Mouse (Mus musculus) layer of hippocampus, adult 2 months (tissue): Measurements from ENCODE around the gene Gm3752. TPM values are rescaled to one million over a fixed set of nuclear protein-coding genes. Genes with fewer than 3 reads are reported as not detected.
"Not testable (repeated sequence)": the region's sequence is repeated elsewhere in the genome, so short reads cannot be mapped to it uniquely, and the experiment has no call there.

Experiments used
- DNase-seq, 2 experiments: peaks; one replicate each; pipeline ENCODE4 v3.0.0; 2022; ENCODE audit warnings: low spot score in 2 of 2
- H3K27ac ChIP-seq: fragments of 200-600 bp; 2 replicates; pipeline ENCODE4 v1.8.1; 2022
- H3K4me3 ChIP-seq: fragments of 200-600 bp; 2 replicates; pipeline ENCODE4 v1.8.1; 2022; ENCODE audit warnings: mild to moderate bottlenecking
- long read RNA-seq, 2 experiments: library from polyadenylated mRNA; stranded (forward); transcript quantifications; one replicate each; pipeline ENCODE4 v2.0.0; 2021; ENCODE audit warnings: borderline mapping rate in 2 of 2
- total RNA-seq, 2 experiments: library from RNA; stranded (reverse); gene quantifications; 2 replicates each; pipeline ENCODE4 v1.2.3; 2021

Gm3752 gene
- total RNA-seq, result under 1 TPM; 0.41 to 0.81 TPM
- long read RNA-seq, experiment 1, result 0 reads
- long read RNA-seq, experiment 2, result 0 reads

DNA sequence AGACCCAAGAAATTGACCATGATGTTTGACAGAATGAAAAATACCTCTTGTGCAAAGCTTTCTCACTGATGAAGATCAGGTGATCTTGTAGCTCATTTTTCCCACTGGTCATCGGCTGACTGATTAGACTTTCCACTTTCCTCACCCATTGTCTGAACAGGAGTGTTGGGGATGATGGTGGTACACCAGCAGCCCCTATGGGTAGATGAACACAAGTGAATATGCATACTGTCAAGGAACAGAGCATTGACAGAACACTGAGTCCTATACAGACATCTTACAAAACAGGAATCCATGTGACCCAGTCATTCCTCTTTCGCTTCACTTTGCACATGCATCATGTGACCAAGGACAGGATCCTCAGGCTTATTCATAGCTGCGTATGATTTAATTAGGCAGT lies at the start of gene Gm3752:
TSS of gene Gm3752 (minus strand) at position 101 of the 400 bp plus-strand sequence.
- not testable (repeated sequence) for H3K4me3 ChIP-seq, H3K27ac ChIP-seq, DNase-seq

DNA sequence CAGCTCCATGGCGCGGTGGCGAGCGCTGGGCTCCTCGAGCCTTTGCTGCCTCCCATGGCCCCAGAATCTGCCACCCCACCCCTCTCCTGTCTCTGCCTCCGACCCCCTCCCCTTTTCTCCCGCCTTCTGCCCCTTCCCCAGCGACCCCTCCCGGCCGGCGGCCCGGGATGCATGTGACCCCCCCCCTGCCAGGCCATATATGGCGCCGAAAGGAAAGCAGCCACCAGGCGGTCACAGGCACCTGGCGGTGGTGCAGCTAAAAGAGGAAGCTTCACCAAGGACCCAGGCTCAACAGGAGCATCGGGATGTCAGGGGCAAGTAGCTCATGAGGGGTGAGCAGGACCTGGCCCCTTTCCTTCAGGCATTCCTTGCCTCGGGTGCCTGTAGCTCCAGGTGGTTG lies 5.2 kb upstream of the Gm3752 start:
- H3K27ac ChIP-seq, DNase-seq, H3K4me3 ChIP-seq: not testable (repeated sequence)

DNA sequence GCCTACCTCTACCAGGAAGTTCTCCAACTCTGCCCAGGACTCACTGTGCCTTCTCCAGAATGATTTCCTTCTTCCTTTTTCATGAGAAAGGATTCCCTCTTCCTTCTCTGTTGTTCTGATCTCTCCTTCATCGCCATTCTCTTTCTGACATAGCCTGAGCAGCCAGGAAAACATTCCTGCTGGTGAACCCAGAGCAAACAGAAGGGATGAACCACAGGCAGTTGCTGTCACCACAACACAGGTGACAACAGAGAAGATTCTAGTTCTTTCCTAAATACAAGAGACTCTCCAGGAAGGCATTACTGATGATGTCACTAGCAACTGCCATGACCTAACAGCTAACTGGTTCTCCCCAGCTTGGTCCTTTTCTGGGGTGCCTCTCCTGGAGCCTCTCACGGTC lies 32.7 kb downstream of the Gm3752 start, which contains the start of gene Gm3755:
TSS of gene Gm3755 (minus strand) at position 101 of the 400 bp plus-strand sequence.
- not testable (repeated sequence) for H3K4me3 ChIP-seq, DNase-seq, H3K27ac ChIP-seq

DNA sequence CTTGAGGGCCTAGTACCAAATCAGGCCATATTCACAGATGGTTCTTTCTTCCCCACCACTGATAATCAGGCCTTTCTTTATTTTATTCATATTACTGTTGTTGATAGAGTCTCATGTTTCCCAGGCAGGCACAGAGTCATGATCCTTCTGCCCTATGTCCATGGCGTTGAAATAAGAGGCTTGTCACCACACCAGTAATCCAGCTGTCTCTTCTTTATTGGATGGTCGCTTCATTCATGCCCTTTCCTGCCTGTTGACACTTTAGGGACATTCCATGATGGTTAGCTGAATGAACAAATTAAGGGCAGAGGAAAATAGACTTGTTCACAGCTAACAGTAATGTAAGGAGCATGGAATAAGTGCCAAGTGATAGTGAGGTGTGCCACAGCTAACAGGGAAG lies 61.1 kb downstream of the Gm3752 start:
- H3K4me3 ChIP-seq, H3K27ac ChIP-seq, DNase-seq: not testable (repeated sequence)

Other genes with a start within 250 kb of the Gm3752 start
- not detected for gene Gm3727, start 219.0 kb downstream of the Gm3752 start, total RNA-seq
- gene Gm3739, start 168.7 kb downstream of the Gm3752 start, total RNA-seq, result 1 to 10 TPM in 1 of 2 experiments, under 1 TPM in 1; 0.66 to 1.0 TPM
- not detected for gene Gm5797, start 151.4 kb downstream of the Gm3752 start, total RNA-seq
- not detected for gene Gm8374, start 118.6 kb downstream of the Gm3752 start, total RNA-seq
- gene Gm3755, start 32.8 kb downstream of the Gm3752 start, total RNA-seq, result under 1 TPM in 1 of 2 experiments, not detected in 1; 0.36 TPM
- gene Gm3558, start 84.8 kb upstream of the Gm3752 start, total RNA-seq, result 10 to 100 TPM in 1 of 2 experiments, 1 to 10 TPM in 1; 9.7 to 10.3 TPM
- gene Gm10338, start 111.8 kb upstream of the Gm3752 start, total RNA-seq, result not detected
- not detected for gene Gm10128, start 160.2 kb upstream of the Gm3752 start, total RNA-seq